Mouse (Mus musculus) intestine, postnatal 0 days (tissue): ENCODE measurements around the gene Crybg1. TPM values are rescaled to one million over a fixed set of nuclear protein-coding genes. Genes with fewer than 3 reads are reported as not detected.

Source experiments
- ATAC-seq: fragments of 200-750 bp; cut with Nextera tagmentation; 2 replicates; pipeline ENCODE4 v1.8.0; 2017; ENCODE audit warnings: mild to moderate bottlenecking, moderate TSS enrichment, moderate library complexity
- H3K27ac ChIP-seq: fragments of 300-500 bp; sonication (generic); 2 replicates; pipeline ENCODE4 v1.5.1; 2014; ENCODE audit warnings: mild to moderate bottlenecking, low read depth, low read length, moderate library complexity
- H3K27me3 ChIP-seq: fragments of 300-500 bp; sonication (generic); replicated peaks from 2 replicates; pipeline ENCODE4 v1.6.1; 2014; ENCODE audit warnings: low read length, mixed read lengths; ENCODE audit not compliant: control insufficient read depth, insufficient read depth
- H3K36me3 ChIP-seq: fragments of 300-500 bp; sonication (generic); 2 replicates; pipeline ENCODE4 v1.6.1; 2014; ENCODE audit warnings: mild to moderate bottlenecking, moderate library complexity; ENCODE audit not compliant: control insufficient read depth, insufficient read depth
- H3K4me1 ChIP-seq: fragments of 300-500 bp; sonication (generic); replicated peaks from 2 replicates; pipeline ENCODE4 v1.6.1; 2014; ENCODE audit warnings: antibody characterized with exemption, low read length, mixed read lengths; ENCODE audit not compliant: control insufficient read depth, insufficient read depth
- H3K4me2 ChIP-seq: fragments of 300-500 bp; sonication (generic); replicated peaks from 2 replicates; pipeline ENCODE4 v1.6.1; 2014; ENCODE audit warnings: low read depth, mild to moderate bottlenecking, moderate library complexity
- H3K4me3 ChIP-seq: fragments of 300-500 bp; sonication (generic); 2 replicates; pipeline ENCODE4 v1.5.1; 2014; ENCODE audit warnings: low read depth, low read length
- H3K9ac ChIP-seq: fragments of 300-500 bp; sonication (generic); 2 replicates; pipeline ENCODE4 v1.6.1; 2014; ENCODE audit warnings: mild to moderate bottlenecking, low read depth, low read length
- H3K9me3 ChIP-seq: fragments of 300-500 bp; sonication (generic); 2 replicates; pipeline ENCODE4 v1.6.1; 2016; ENCODE audit warnings: mixed run types; ENCODE audit not compliant: control insufficient read depth
- CTCF ChIP-seq: sonication (generic); IDR thresholded peaks from 2 replicates; pipeline ENCODE4 v1.5.1; 2016; ENCODE audit warnings: low read depth, mild to moderate bottlenecking, control low read depth, antibody characterized with exemption, moderate library complexity
- WGBS: fragments of 180-500 bp; shearing (Covaris S2); extraction: QIAGEN DNeasy Blood & Tissue Kit; methylation state at CpG from one replicate; pipeline ENCODE4 v1.1.7; 2014; 5-methylcytosine and 5-hydroxymethylcytosine counted together
- polyA plus RNA-seq: library from polyadenylated mRNA; unstranded; fragments of >200 nt; fragmentation: Nextera tagmentation; extraction: Ambion mirVana; gene quantifications from 2 replicates; pipeline ENCODE4 v1.2.1, GENCODE M21; 2015

Crybg1 gene
- polyA plus RNA-seq, 1 experiment from 2014 or later: 3.1 TPM

GRCm38 (mm10) chr10:44024705-44025104 is 123.9 kb downstream of the Crybg1 start:
- no peak for ATAC-seq
- Histone ChIP-seq H3K36me3 (no peaks in the 10 kb centered on the region), H3K9me3 (no peaks in the 10 kb centered on the region), H3K4me1 (no peaks in the 10 kb centered on the region), H3K27me3 (no peaks in the 10 kb centered on the region), H3K9ac (no peak overlapping the region), H3K4me2 (no peak overlapping the region), H3K27ac (no peak overlapping the region), H3K4me3 (no peak overlapping the region)
- 57% methylated on average over 10 of the region's 10 CpGs for WGBS
- no peak for TF ChIP-seq CTCF

- TF ChIP-seq CTCF: no peak
- Histone ChIP-seq H3K4me3 (no peak overlapping the region), H3K27ac (no peak overlapping the region), H3K9me3 (no peaks in the 10 kb centered on the region), H3K9ac (no peak overlapping the region), H3K36me3 (no peaks in the 10 kb centered on the region), H3K4me2 (no peak overlapping the region), H3K27me3 (no peaks in the 10 kb centered on the region), H3K4me1 (no peaks in the 10 kb centered on the region)
- WGBS: 77% methylated on average over 4 of the region's 4 CpGs
- ATAC-seq: no peak
Observed at GRCm38 (mm10) chr10:44020141-44020540, 128.5 kb downstream of the Crybg1 start.

- Histone ChIP-seq H3K4me3 (no peak overlapping the region), H3K4me2 (no peak overlapping the region), H3K27me3 (no peaks in the 10 kb centered on the region), H3K4me1 (no peaks in the 10 kb centered on the region), H3K27ac (no peak overlapping the region), H3K9me3 (no peaks in the 10 kb centered on the region), H3K36me3 (no peaks in the 10 kb centered on the region), H3K9ac (no peak overlapping the region)
- no peak for ATAC-seq
- TF ChIP-seq CTCF: no peak
- 83% methylated on average over 4 of the region's 4 CpGs for WGBS
Observed at GRCm38 (mm10) chr10:44018562-44018961, 130.1 kb downstream of the Crybg1 start.

GRCm38 (mm10) chr10:44015631-44016030 is 133.0 kb downstream of the Crybg1 start:
- 54% methylated on average over 2 of the region's 2 CpGs for WGBS

GRCm38 (mm10) chr10:44013885-44014284 is 134.8 kb downstream of the Crybg1 start:
- H3K4me2 ChIP-seq: no peak overlapping the region
- H3K27me3 ChIP-seq: no peaks in the 10 kb centered on the region
- TF ChIP-seq CTCF: no peak
- no peak for ATAC-seq
- H3K4me1 ChIP-seq: no peaks in the 10 kb centered on the region
- 63% methylated on average over 4 of the region's 4 CpGs for WGBS
- no peaks in the 10 kb centered on the region for H3K9me3 ChIP-seq
- no peak overlapping the region for H3K4me3 ChIP-seq
- no peak overlapping the region for H3K27ac ChIP-seq
- H3K9ac ChIP-seq: no peak overlapping the region
- H3K36me3 ChIP-seq: no peaks in the 10 kb centered on the region

More at GRCm38 (mm10) chr10:44015631-44016030, 133.0 kb downstream of the Crybg1 start:
- H3K27ac ChIP-seq: no peak overlapping the region
- no peak overlapping the region for H3K9ac ChIP-seq
- no peaks in the 10 kb centered on the region for H3K27me3 ChIP-seq
- no peak overlapping the region for H3K4me2 ChIP-seq
- H3K4me3 ChIP-seq: no peak overlapping the region
- no peak for TF ChIP-seq CTCF
- no peaks in the 10 kb centered on the region for H3K9me3 ChIP-seq
- no peak for ATAC-seq
- H3K36me3 ChIP-seq: no peaks in the 10 kb centered on the region
- H3K4me1 ChIP-seq: no peaks in the 10 kb centered on the region

- H3K9me3 ChIP-seq: no peaks in the 10 kb centered on the region
- H3K36me3 ChIP-seq: no peaks in the 10 kb centered on the region
- H3K9ac ChIP-seq: no peak overlapping the region
- ATAC-seq: no peak
- H3K4me2 ChIP-seq: no peak overlapping the region
- no peak overlapping the region for H3K4me3 ChIP-seq
- H3K27me3 ChIP-seq: 0 out of 2 replicates have a peak, but pooled peaks cover 4% of the 10 kb centered on the region
- 73% methylated on average over 7 of the region's 7 CpGs for WGBS
- H3K4me1 ChIP-seq: no peaks in the 10 kb centered on the region
- no peak for TF ChIP-seq CTCF
- no peak overlapping the region for H3K27ac ChIP-seq
Observed at GRCm38 (mm10) chr10:44011408-44011807, 137.2 kb downstream of the Crybg1 start.

- no peak overlapping the region for H3K4me2 ChIP-seq
- peaks cover 22% of the 10 kb centered on the region for H3K27me3 ChIP-seq
- H3K9me3 ChIP-seq: no peaks in the 10 kb centered on the region
- no peaks in the 10 kb centered on the region for H3K4me1 ChIP-seq
- H3K27ac ChIP-seq: no peak overlapping the region
- no peak for ATAC-seq
- H3K4me3 ChIP-seq: no peak overlapping the region
- no peak for TF ChIP-seq CTCF
- no peak overlapping the region for H3K9ac ChIP-seq
- H3K36me3 ChIP-seq: no peaks in the 10 kb centered on the region
Observed at GRCm38 (mm10) chr10:44008808-44009207, 139.8 kb downstream of the Crybg1 start.
